Mouse (Mus musculus) olfactory bulb, adult 2 months (tissue): ENCODE results near the gene Mis18bp1.

Experiments
- CTCF ChIP-seq: fragments of 200-500 bp; IDR thresholded peaks from 2 replicates; pipeline ENCODE4 v1.5.1; 2012; ENCODE audit warnings: low read depth, mild to moderate bottlenecking, low read length, moderate library complexity; ENCODE audit not compliant: insufficient read depth
- POLR2A ChIP-seq: fragments of 200-500 bp; IDR thresholded peaks from 2 replicates; pipeline ENCODE4 v1.6.1; 2012; ENCODE audit warnings: mild to moderate bottlenecking, low read depth, low read length, moderate library complexity; ENCODE audit not compliant: insufficient read depth

DNA sequence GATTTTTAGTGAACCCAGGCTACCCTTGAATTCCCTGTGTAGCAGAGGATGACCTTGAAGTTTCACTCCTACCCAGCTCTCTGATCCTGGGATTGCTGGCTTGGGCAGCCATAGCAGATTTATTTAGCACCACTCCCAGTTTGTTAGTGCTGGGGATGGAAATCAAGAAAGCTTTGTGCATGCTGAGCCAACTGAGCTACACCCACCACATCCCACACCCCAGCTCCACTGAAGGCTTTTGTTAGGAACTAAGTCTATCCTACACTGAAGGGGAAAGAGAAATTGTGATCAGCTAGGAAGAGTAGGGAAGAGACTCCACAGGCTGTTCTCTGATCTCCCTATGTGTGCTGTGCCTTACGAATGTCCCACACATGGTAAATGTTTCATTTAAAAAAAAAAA is 59.6 kb downstream of the Mis18bp1 start:
- TF ChIP-seq POLR2A (no peak), CTCF (no peak)
